Mouse (Mus musculus): ENCODE measurements around the gene Gpkow.

DNA sequence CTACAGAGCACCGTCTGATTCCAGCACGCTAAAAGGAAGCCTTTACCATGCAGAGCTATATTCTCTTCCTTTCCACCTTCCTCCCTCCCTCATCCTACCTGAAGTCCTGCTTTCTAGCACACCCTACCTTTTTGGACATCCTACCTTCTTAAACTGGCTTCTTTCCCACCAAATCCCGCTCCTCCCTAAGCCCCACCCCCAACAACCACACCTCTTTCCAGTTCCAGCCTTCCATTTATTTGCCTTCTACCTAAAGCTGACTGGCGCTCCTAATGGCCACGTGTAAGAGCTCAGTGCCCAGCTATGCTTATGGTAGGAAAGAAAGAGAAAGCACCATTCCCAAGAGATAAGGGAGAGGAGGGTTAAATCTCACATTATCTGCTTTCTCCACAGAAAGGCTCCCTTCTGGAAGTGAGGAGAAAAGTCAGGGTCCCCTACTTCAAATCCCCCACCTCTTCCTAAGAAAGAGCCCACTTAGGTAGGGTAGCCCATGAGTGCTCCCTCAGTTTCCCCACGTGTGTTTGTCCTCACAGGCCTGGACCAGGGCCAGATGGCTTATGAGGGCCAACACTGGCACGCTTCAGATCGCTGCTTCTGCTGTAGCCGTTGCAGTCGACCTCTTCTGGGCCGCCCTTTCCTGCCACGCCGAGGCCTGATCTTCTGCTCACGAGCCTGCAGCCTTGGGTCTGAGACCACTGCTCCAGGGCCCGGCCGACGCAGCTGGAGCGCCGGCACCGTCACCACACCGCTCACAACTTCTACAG lies 31.0 kb upstream of the Gpkow start:
- TF ChIP-seq CTCF (IDR thresholded peaks at IDR 0.05; ENCODE audit: insufficient read depth, low read depth, low read length) (no peak), POLR2A (IDR thresholded peaks at IDR 0.05; ENCODE audit: insufficient read depth, low read depth, low read length) (no peak)
